Mouse (Mus musculus): Measurements from ENCODE around the gene Galnt10. TPM values are rescaled to one million over a fixed set of nuclear protein-coding genes. Genes with fewer than 3 reads are reported as not detected.
A peak's percentile ranks its signal among the peaks of the same experiment; 100 is the strongest.

The Galnt10 gene
- polyA plus RNA-seq, 1 experiment from 2014 or later, result 6.1 TPM

GRCm38 (mm10) chr11:57691939-57692338 lies 46.7 kb downstream of the Galnt10 start:
- ATAC-seq (no peak), DNase-seq (ENCODE audit: low spot score) (no peak)
- H3K36me3 ChIP-seq (ENCODE audit: insufficient read depth, low read length), result no peaks in the 10 kb centered on the region
- H3K27ac ChIP-seq (ENCODE audit: low read length), result no peak overlapping the region
- no peak overlapping the region for H3K4me3 ChIP-seq (ENCODE audit: low read depth, low read length)
- H3K4me1 ChIP-seq (ENCODE audit: insufficient read depth, low read depth, low read length), result peaks cover 13% of the 10 kb centered on the region; the same call in 1 of the 2 replicates
- TF ChIP-seq EP300 (IDR thresholded peaks at IDR 0.05), result no peak
- TF ChIP-seq CTCF (IDR thresholded peaks at IDR 0.05), result no peak
- H3K9ac ChIP-seq (replicated peaks; ENCODE audit: low read depth), result no peak overlapping the region
- H3K27me3 ChIP-seq (replicated peaks; ENCODE audit: insufficient read depth, low read length), result no peaks in the 10 kb centered on the region
- 70% methylated on average over 6 of the region's 6 CpGs for WGBS
- H3K4me2 ChIP-seq (replicated peaks; ENCODE audit: low read depth, low read length), result no peak overlapping the region
- H3K9me3 ChIP-seq (ENCODE audit: low read length), result no peaks in the 10 kb centered on the region

- ATAC-seq (no peak), DNase-seq (ENCODE audit: low spot score) (no peak)
- H3K27me3 ChIP-seq (replicated peaks; ENCODE audit: insufficient read depth, low read length), result no peaks in the 10 kb centered on the region
- H3K4me3 ChIP-seq (ENCODE audit: low read depth, low read length), result no peak overlapping the region
- H3K9me3 ChIP-seq (ENCODE audit: low read length), result no peaks in the 10 kb centered on the region
- no peak overlapping the region for H3K9ac ChIP-seq (replicated peaks; ENCODE audit: low read depth)
- TF ChIP-seq EP300 (IDR thresholded peaks at IDR 0.05), result no peak
- TF ChIP-seq CTCF (IDR thresholded peaks at IDR 0.05), result no peak
- WGBS, result 82% methylated on average over 7 of the region's 7 CpGs
- H3K27ac ChIP-seq (ENCODE audit: low read length), result no peak overlapping the region
- peaks cover 14% of the 10 kb centered on the region; the same call in 1 of the 2 replicates for H3K4me1 ChIP-seq (ENCODE audit: insufficient read depth, low read depth, low read length)
- H3K4me2 ChIP-seq (replicated peaks; ENCODE audit: low read depth, low read length), result no peak overlapping the region
- H3K36me3 ChIP-seq (ENCODE audit: insufficient read depth, low read length), result no peaks in the 10 kb centered on the region
Observed at GRCm38 (mm10) chr11:57692726-57693125, 47.5 kb downstream of the Galnt10 start.

- 87% methylated on average over 6 of the region's 6 CpGs for WGBS
Observed at GRCm38 (mm10) chr11:57694486-57694885, 49.2 kb downstream of the Galnt10 start.

GRCm38 (mm10) chr11:57696207-57696676 lies 51.0 kb downstream of the Galnt10 start:
- Histone ChIP-seq H3K4me2 (replicated peaks; ENCODE audit: low read depth, low read length) (no peak overlapping the region), H3K36me3 (ENCODE audit: insufficient read depth, low read length) (no peaks in the 10 kb centered on the region), H3K4me3 (ENCODE audit: low read depth, low read length) (no peak overlapping the region), H3K9me3 (ENCODE audit: low read length) (no peaks in the 10 kb centered on the region), H3K4me1 (ENCODE audit: insufficient read depth, low read depth, low read length) (peaks cover 4% of the 10 kb centered on the region; the same call in 1 of the 2 replicates), H3K9ac (replicated peaks; ENCODE audit: low read depth) (no peak overlapping the region), H3K27ac (ENCODE audit: low read length) (no peak overlapping the region), H3K27me3 (replicated peaks; ENCODE audit: insufficient read depth, low read length) (no peaks in the 10 kb centered on the region)
- 38% methylated on average over 17 of the region's 17 CpGs for WGBS
- DNase-seq (ENCODE audit: low spot score), result peak; percentile 20
- ATAC-seq, result no peak
- TF ChIP-seq EP300 (IDR thresholded peaks at IDR 0.05) (no peak), CTCF (IDR thresholded peaks at IDR 0.05) (no peak)

More at GRCm38 (mm10) chr11:57694486-57694885, 49.2 kb downstream of the Galnt10 start:
- Histone ChIP-seq H3K9ac (replicated peaks; ENCODE audit: low read depth) (no peak overlapping the region), H3K36me3 (ENCODE audit: insufficient read depth, low read length) (no peaks in the 10 kb centered on the region), H3K4me3 (ENCODE audit: low read depth, low read length) (no peak overlapping the region), H3K27ac (ENCODE audit: low read length) (no peak overlapping the region), H3K27me3 (replicated peaks; ENCODE audit: insufficient read depth, low read length) (no peaks in the 10 kb centered on the region), H3K4me1 (ENCODE audit: insufficient read depth, low read depth, low read length) (peaks cover 4% of the 10 kb centered on the region; the same call in 1 of the 2 replicates), H3K4me2 (replicated peaks; ENCODE audit: low read depth, low read length) (no peak overlapping the region), H3K9me3 (ENCODE audit: low read length) (no peaks in the 10 kb centered on the region)
- ATAC-seq (no peak), DNase-seq (ENCODE audit: low spot score) (no peak)
- TF ChIP-seq CTCF (IDR thresholded peaks at IDR 0.05), result no peak
- no peak for TF ChIP-seq EP300 (IDR thresholded peaks at IDR 0.05)

DNA sequence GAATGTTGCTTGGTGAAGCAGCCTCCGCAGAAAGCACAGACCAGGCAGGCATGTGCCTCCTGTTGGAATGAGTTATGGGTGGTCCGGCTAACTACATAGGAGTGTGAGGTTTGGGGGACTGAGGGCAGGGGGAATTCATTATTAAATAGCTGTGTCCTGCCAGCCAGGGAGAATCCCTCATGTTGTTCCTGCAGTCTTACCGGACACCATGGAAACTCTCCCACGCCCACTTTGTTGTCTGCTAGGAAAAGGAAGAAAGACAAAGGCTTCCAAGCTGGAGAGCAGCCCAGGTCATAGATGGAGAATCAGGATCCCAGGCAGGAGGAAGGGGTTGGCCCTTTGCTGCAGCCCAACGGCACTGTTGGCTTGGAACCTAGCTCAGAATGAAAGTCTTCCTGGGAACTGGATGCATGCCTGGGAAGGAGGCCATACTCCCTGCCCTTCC lies 51.6 kb downstream of the Galnt10 start:
- Histone ChIP-seq H3K27me3 (replicated peaks; ENCODE audit: insufficient read depth, low read length) (no peaks in the 10 kb centered on the region), H3K36me3 (ENCODE audit: insufficient read depth, low read length) (no peaks in the 10 kb centered on the region), H3K27ac (ENCODE audit: low read length) (no peak overlapping the region), H3K9me3 (ENCODE audit: low read length) (no peaks in the 10 kb centered on the region), H3K9ac (replicated peaks; ENCODE audit: low read depth) (no peak overlapping the region), H3K4me1 (ENCODE audit: insufficient read depth, low read depth, low read length) (peaks cover 4% of the 10 kb centered on the region; the same call in 1 of the 2 replicates), H3K4me3 (ENCODE audit: low read depth, low read length) (no peak overlapping the region), H3K4me2 (replicated peaks; ENCODE audit: low read depth, low read length) (no peak overlapping the region)
- ATAC-seq (peak; percentile 62; the same call in 1 of the 2 replicates), DNase-seq (ENCODE audit: low spot score) (peak; percentile 21)
- TF ChIP-seq CTCF (IDR thresholded peaks at IDR 0.05) (no peak), EP300 (IDR thresholded peaks at IDR 0.05) (no peak)
- 52% methylated on average over 5 of the region's 5 CpGs for WGBS

- Histone ChIP-seq H3K4me1 (ENCODE audit: insufficient read depth, low read depth, low read length) (peaks cover 4% of the 10 kb centered on the region; the same call in 1 of the 2 replicates), H3K4me3 (ENCODE audit: low read depth, low read length) (no peak overlapping the region), H3K9ac (replicated peaks; ENCODE audit: low read depth) (no peak overlapping the region), H3K4me2 (replicated peaks; ENCODE audit: low read depth, low read length) (no peak overlapping the region), H3K27me3 (replicated peaks; ENCODE audit: insufficient read depth, low read length) (no peaks in the 10 kb centered on the region), H3K9me3 (ENCODE audit: low read length) (no peaks in the 10 kb centered on the region), H3K27ac (ENCODE audit: low read length) (no peak overlapping the region), H3K36me3 (ENCODE audit: insufficient read depth, low read length) (no peaks in the 10 kb centered on the region)
- ATAC-seq, result no peak
- no peak for TF ChIP-seq CTCF (IDR thresholded peaks at IDR 0.05)
- no peak for TF ChIP-seq EP300 (IDR thresholded peaks at IDR 0.05)
- 90% methylated on average over 7 of the region's 7 CpGs for WGBS
- DNase-seq (ENCODE audit: low spot score), result no peak
Observed at GRCm38 (mm10) chr11:57700114-57700513, 54.9 kb downstream of the Galnt10 start.

Data from lung, postnatal 0 days (tissue).